Mouse (Mus musculus) heart, embryonic 13.5 days (tissue): ENCODE data around the gene Tbc1d17. TPM values are rescaled to one million over a fixed set of nuclear protein-coding genes. Genes with fewer than 3 reads are reported as not detected.

Source experiments
- ATAC-seq: fragments of 200-750 bp; cut with Nextera tagmentation; 2 replicates; pipeline ENCODE4 v1.8.0; 2017; ENCODE audit warnings: moderate TSS enrichment; ENCODE audit not compliant: insufficient number of reproducible peaks, low FRiP score, low TSS enrichment; ENCODE audit errors: extremely low read depth
- H3K27ac ChIP-seq: fragments of 300-500 bp; sonication (generic); replicated peaks from 2 replicates; pipeline ENCODE4 v1.5.1; 2015; ENCODE audit warnings: moderate library complexity, mild to moderate bottlenecking, inconsistent platforms
- H3K27me3 ChIP-seq: fragments of 300-500 bp; sonication (generic); replicated peaks from 2 replicates; pipeline ENCODE4 v1.6.1; 2015; ENCODE audit warnings: mild to moderate bottlenecking, inconsistent platforms
- H3K36me3 ChIP-seq: fragments of 300-500 bp; sonication (generic); 2 replicates; pipeline ENCODE4 v1.6.1; 2015; ENCODE audit warnings: mild to moderate bottlenecking, inconsistent platforms
- H3K4me1 ChIP-seq: fragments of 300-500 bp; sonication (generic); 2 replicates; pipeline ENCODE4 v1.6.1; 2015; ENCODE audit warnings: inconsistent platforms
- H3K4me2 ChIP-seq: fragments of 300-500 bp; sonication (generic); 2 replicates; pipeline ENCODE4 v1.6.1; 2015; ENCODE audit warnings: inconsistent platforms, mild to moderate bottlenecking, moderate library complexity
- H3K4me3 ChIP-seq: fragments of 300-500 bp; sonication (generic); 2 replicates; pipeline ENCODE4 v1.5.1; 2015; ENCODE audit warnings: moderate library complexity, mild to moderate bottlenecking, inconsistent platforms
- H3K9ac ChIP-seq: fragments of 300-500 bp; sonication (generic); 2 replicates; pipeline ENCODE4 v1.6.1; 2015; ENCODE audit warnings: inconsistent platforms, mild to moderate bottlenecking, moderate library complexity
- H3K9me3 ChIP-seq: fragments of 300-500 bp; sonication (generic); 2 replicates; pipeline ENCODE4 v1.6.1; 2016; ENCODE audit warnings: inconsistent platforms
- WGBS: fragments of 180-500 bp; shearing (Covaris S2); methylation state at CpG from one replicate; pipeline ENCODE4 v1.1.7; 2015; ENCODE audit warnings: mixed read lengths; 5-methylcytosine and 5-hydroxymethylcytosine counted together
- polyA plus RNA-seq: library from polyadenylated mRNA; unstranded; fragments of >200 nt; fragmentation: Nextera tagmentation; extraction: Ambion mirVana; gene quantifications from 2 replicates; pipeline ENCODE4 v1.2.1, GENCODE M21; 2015

The Tbc1d17 gene
- polyA plus RNA-seq, 1 experiment from 2014 or later = 57.0 TPM

- Histone ChIP-seq H3K36me3 (peaks cover 7% of the 10 kb centered on the region; the same call in 1 of the 2 replicates), H3K27ac (no peak overlapping the region), H3K9ac (0 out of 2 replicates have a peak overlapping the region, but pooled peaks have one; percentile 98), H3K4me1 (peaks cover 78% of the 10 kb centered on the region), H3K4me2 (no peak overlapping the region), H3K4me3 (no peak overlapping the region), H3K27me3 (no peaks in the 10 kb centered on the region), H3K9me3 (no peaks in the 10 kb centered on the region)
- WGBS = 72% methylated on average over 3 of the region's 3 CpGs
- no peak for ATAC-seq
Observed at GRCm38 (mm10) chr7:44820525-44820924, 28.4 kb downstream of the Tbc1d17 start.

GRCm38 (mm10) chr7:44819863-44820262 is 29.0 kb downstream of the Tbc1d17 start:
- 0 out of 2 replicates have a peak overlapping the region, but pooled peaks have one; percentile 12 for H3K27ac ChIP-seq
- no peaks in the 10 kb centered on the region for H3K27me3 ChIP-seq
- H3K36me3 ChIP-seq = peaks cover 7% of the 10 kb centered on the region; the same call in 1 of the 2 replicates
- H3K4me2 ChIP-seq = peak overlapping the region; percentile 86
- ATAC-seq = no peak
- H3K4me1 ChIP-seq = peaks cover 77% of the 10 kb centered on the region
- 50% methylated on average over 5 of the region's 5 CpGs for WGBS
- no peaks in the 10 kb centered on the region for H3K9me3 ChIP-seq
- peak overlapping the region; percentile 98 for H3K9ac ChIP-seq
- peak overlapping the region; percentile 90; the same call in 1 of the 2 replicates for H3K4me3 ChIP-seq

- peaks cover 7% of the 10 kb centered on the region; the same call in 1 of the 2 replicates for H3K36me3 ChIP-seq
- ATAC-seq = no peak
- WGBS = 84% methylated on average over 2 of the region's 2 CpGs
- peaks cover 77% of the 10 kb centered on the region for H3K4me1 ChIP-seq
- H3K9ac ChIP-seq = peak overlapping the region; percentile 98
- H3K9me3 ChIP-seq = no peaks in the 10 kb centered on the region
- H3K4me2 ChIP-seq = peak overlapping the region; percentile 86
- H3K27ac ChIP-seq = peak overlapping the region; percentile 34; the same call in 1 of the 2 replicates
- peak overlapping the region; percentile 90 for H3K4me3 ChIP-seq
- no peaks in the 10 kb centered on the region for H3K27me3 ChIP-seq
Observed at GRCm38 (mm10) chr7:44819391-44819790, 29.5 kb downstream of the Tbc1d17 start.

- Histone ChIP-seq H3K36me3 (peaks cover 11% of the 10 kb centered on the region), H3K27ac (peak overlapping the region; percentile 34), H3K27me3 (no peaks in the 10 kb centered on the region), H3K4me3 (peak overlapping the region; percentile 90), H3K4me2 (peak overlapping the region; percentile 86), H3K9me3 (no peaks in the 10 kb centered on the region), H3K9ac (peak overlapping the region; percentile 98), H3K4me1 (peaks cover 71% of the 10 kb centered on the region)
- ATAC-seq = no peak
- 40% methylated on average over 6 of the region's 6 CpGs for WGBS
Observed at GRCm38 (mm10) chr7:44818751-44819235, 30.1 kb downstream of the Tbc1d17 start.

- Histone ChIP-seq H3K9me3 (no peaks in the 10 kb centered on the region), H3K4me3 (peak overlapping the region; percentile 90), H3K27ac (peak overlapping the region; percentile 99), H3K4me2 (peak overlapping the region; percentile 86), H3K27me3 (no peaks in the 10 kb centered on the region), H3K36me3 (peaks cover 16% of the 10 kb centered on the region), H3K9ac (peak overlapping the region; percentile 98), H3K4me1 (peaks cover 65% of the 10 kb centered on the region)
- no peak for ATAC-seq
- 13% methylated on average over 2 of the region's 2 CpGs for WGBS
Observed at GRCm38 (mm10) chr7:44818164-44818563, 30.7 kb downstream of the Tbc1d17 start.

- H3K27me3 ChIP-seq = no peaks in the 10 kb centered on the region
- peak overlapping the region; percentile 99 for H3K27ac ChIP-seq
- H3K36me3 ChIP-seq = peaks cover 22% of the 10 kb centered on the region
- H3K4me3 ChIP-seq = peak overlapping the region; percentile 90
- no peak for ATAC-seq
- no peaks in the 10 kb centered on the region for H3K9me3 ChIP-seq
- 16% methylated on average over 3 of the region's 3 CpGs for WGBS
- H3K4me2 ChIP-seq = peak overlapping the region; percentile 86
- H3K9ac ChIP-seq = peak overlapping the region; percentile 98
- H3K4me1 ChIP-seq = peaks cover 59% of the 10 kb centered on the region
Observed at GRCm38 (mm10) chr7:44817441-44817840, 31.4 kb downstream of the Tbc1d17 start.

GRCm38 (mm10) chr7:44816470-44817021 is 32.3 kb downstream of the Tbc1d17 start, which contains the start of gene Atf5:
Gene Atf5, minus strand, starts transcription at chr7:44816658.
- ATAC-seq = peak; percentile 9; the same call in 1 of the 2 replicates
- H3K27ac ChIP-seq = peak within 1 kb of the TSS; percentile 99
- under 1% methylated on average over 57 of the region's 57 CpGs for WGBS
- peaks cover 29% of the 10 kb centered on the region for H3K36me3 ChIP-seq
- H3K9me3 ChIP-seq = no peaks in the 10 kb centered on the region
- H3K4me1 ChIP-seq = peaks cover 53% of the 10 kb centered on the region
- H3K4me2 ChIP-seq = peak within 1 kb of the TSS; percentile 86
- no peaks in the 10 kb centered on the region for H3K27me3 ChIP-seq
- H3K4me3 ChIP-seq = peak within 1 kb of the TSS; percentile 90
- H3K9ac ChIP-seq = peak within 1 kb of the TSS; percentile 98

- peak; percentile 84 for ATAC-seq
- H3K36me3 ChIP-seq = peaks cover 35% of the 10 kb centered on the region
- no peaks in the 10 kb centered on the region for H3K27me3 ChIP-seq
- no peaks in the 10 kb centered on the region for H3K9me3 ChIP-seq
- H3K4me1 ChIP-seq = peaks cover 47% of the 10 kb centered on the region
- H3K4me2 ChIP-seq = peak within 1 kb of the TSS; percentile 86
- peak within 1 kb of the TSS; percentile 98 for H3K9ac ChIP-seq
- peak within 1 kb of the TSS; percentile 99 for H3K27ac ChIP-seq
- H3K4me3 ChIP-seq = peak within 1 kb of the TSS; percentile 90
- under 1% methylated on average over 62 of the region's 62 CpGs for WGBS
Observed at GRCm38 (mm10) chr7:44815721-44816469, 33.0 kb downstream of the Tbc1d17 start, which contains the start of the genes Nup62 and Il4i1. Gene Nup62, plus strand, starts transcription at chr7:44816088. Gene Il4i1, plus strand, starts transcription at chr7:44816387.

GRCm38 (mm10) chr7:44814952-44815553 is 33.8 kb downstream of the Tbc1d17 start:
- Histone ChIP-seq H3K4me2 (peak overlapping the region; percentile 86), H3K36me3 (peaks cover 38% of the 10 kb centered on the region), H3K27ac (peak overlapping the region; percentile 99), H3K4me1 (peaks cover 39% of the 10 kb centered on the region), H3K4me3 (peak overlapping the region; percentile 90), H3K9ac (peak overlapping the region; percentile 69), H3K27me3 (no peaks in the 10 kb centered on the region), H3K9me3 (no peaks in the 10 kb centered on the region)
- 24% methylated on average over 14 of the region's 14 CpGs for WGBS
- no peak for ATAC-seq

- Histone ChIP-seq H3K27me3 (no peaks in the 10 kb centered on the region), H3K4me2 (peak overlapping the region; percentile 86; the same call in 1 of the 2 replicates), H3K27ac (no peak overlapping the region), H3K4me1 (peaks cover 32% of the 10 kb centered on the region), H3K9me3 (no peaks in the 10 kb centered on the region), H3K4me3 (no peak overlapping the region), H3K36me3 (peaks cover 38% of the 10 kb centered on the region), H3K9ac (no peak overlapping the region)
- 88% methylated on average over 4 of the region's 4 CpGs for WGBS
- no peak for ATAC-seq
Observed at GRCm38 (mm10) chr7:44814423-44814822, 34.5 kb downstream of the Tbc1d17 start.

- ATAC-seq = no peak
- Histone ChIP-seq H3K4me3 (no peak overlapping the region), H3K9ac (no peak overlapping the region), H3K9me3 (no peaks in the 10 kb centered on the region), H3K4me2 (no peak overlapping the region), H3K36me3 (peaks cover 38% of the 10 kb centered on the region), H3K27ac (no peak overlapping the region), H3K4me1 (peaks cover 28% of the 10 kb centered on the region), H3K27me3 (no peaks in the 10 kb centered on the region)
- WGBS = 85% methylated on average over 3 of the region's 3 CpGs
Observed at GRCm38 (mm10) chr7:44813985-44814384, 34.9 kb downstream of the Tbc1d17 start.
